Mouse (Mus musculus) thymus, adult 2 months (tissue): ENCODE results near the gene Myrf.

Experiments used
- CTCF ChIP-seq: fragments of 200-500 bp; IDR thresholded peaks from 2 replicates; pipeline ENCODE4 v1.5.1; 2012; ENCODE audit warnings: mild to moderate bottlenecking, control low read depth, low read length, moderate library complexity, borderline replicate concordance; ENCODE audit not compliant: control insufficient read depth, poor library complexity, insufficient read depth; ENCODE audit errors: extremely low read depth
- POLR2A ChIP-seq: fragments of 200-500 bp; IDR thresholded peaks from 2 replicates; pipeline ENCODE4 v1.6.1; 2012; ENCODE audit warnings: mild to moderate bottlenecking, low read length, control low read depth, moderate library complexity; ENCODE audit not compliant: control insufficient read depth, poor library complexity, insufficient read depth; ENCODE audit errors: extremely low read depth

- TF ChIP-seq POLR2A (no peak), CTCF (no peak)
These were observed 7.6 kb upstream of the Myrf start for GRCm38 (mm10) chr19:10248128-10248527.
